Mouse (Mus musculus) liver, postnatal 0 days (tissue): ENCODE measurements around the gene Oprm1.

Source experiments
- CTCF ChIP-seq: sonication (generic); IDR thresholded peaks from 2 replicates; pipeline ENCODE4 v1.5.1; 2016; ENCODE audit warnings: antibody characterized with exemption, low read depth
- EP300 ChIP-seq: IDR thresholded peaks from 2 replicates; pipeline ENCODE4 v1.6.1; 2016; ENCODE audit warnings: antibody characterized with exemption, low read depth, mild to moderate bottlenecking

DNA sequence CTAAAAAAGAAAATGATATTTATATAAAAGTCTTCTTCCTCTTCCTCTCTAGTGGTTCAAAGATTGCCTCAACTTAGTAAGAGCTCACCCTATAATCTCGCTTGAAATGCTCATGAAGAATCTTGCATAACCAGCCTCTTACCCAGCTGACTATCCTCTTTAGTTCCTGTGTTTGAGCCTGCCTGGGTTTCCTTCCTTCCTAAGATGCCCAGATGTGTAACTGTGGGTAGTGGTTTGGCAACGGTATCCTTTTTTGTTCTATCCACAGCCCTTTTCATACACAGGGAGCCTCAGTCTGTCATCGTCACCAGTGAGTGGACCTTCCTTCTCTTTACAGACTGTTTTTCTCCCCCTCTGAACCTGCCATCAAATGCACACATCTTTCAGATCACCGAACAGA, 227.9 kb downstream of the Oprm1 start:
- TF ChIP-seq CTCF (no peak), EP300 (no peak)
